32 mouse cellular contexts compared by ENCODE assay signal in genomic region chr7:128572030-128572429, GRCm38 (mm10).
"Had no signal": no experiment of that assay in that cellular context is flagged by ENCODE, and none has a peak within 500 bp of the region (broad histone marks: within the 10 kb centered on the region; RNA-seq: fewer than 3 reads in every experiment).

No protein-coding gene starts in this region.

- H3K4me1 ChIP-seq: limb, embryonic 15.5 days; lung, embryonic 15.5 days; neural tube, embryonic 12.5 days had no signal

- H3K4me3 ChIP-seq: limb, embryonic 10.5 days; limb, embryonic 12.5 days; limb, embryonic 13.5 days; limb, embryonic 15.5 days; liver, embryonic 12.5 days; liver, embryonic 13.5 days; liver, embryonic 15.5 days; lung, embryonic 15.5 days; megakaryocyte, embryonic 14.5 days; midbrain, embryonic 10.5 days; midbrain, embryonic 12.5 days; midbrain, embryonic 13.5 days; midbrain, embryonic 15.5 days; myocyte; neural tube, embryonic 12.5 days had no signal

- H3K27ac ChIP-seq: limb, embryonic 10.5 days; limb, embryonic 12.5 days; limb, embryonic 13.5 days; limb, embryonic 15.5 days; liver, embryonic 12.5 days; liver, embryonic 13.5 days; liver, embryonic 14.5 days; liver, embryonic 15.5 days; lung, embryonic 15.5 days; macrophage; midbrain, embryonic 10.5 days; midbrain, embryonic 12.5 days; midbrain, embryonic 13.5 days; midbrain, embryonic 15.5 days; neural tube, embryonic 12.5 days had no signal

- ATAC-seq: liver, embryonic 12.5 days; liver, postnatal 0 days; lung, postnatal 0 days; midbrain, embryonic 13.5 days; midbrain, embryonic 15.5 days; midbrain, embryonic 16.5 days had no signal

- H3K36me3 ChIP-seq: limb, embryonic 10.5 days; limb, embryonic 12.5 days; limb, embryonic 13.5 days; limb, embryonic 15.5 days; liver, embryonic 12.5 days; liver, embryonic 13.5 days; liver, embryonic 15.5 days; lung, embryonic 15.5 days; midbrain, embryonic 10.5 days; midbrain, embryonic 12.5 days; midbrain, embryonic 13.5 days; midbrain, embryonic 15.5 days; neural tube, embryonic 12.5 days had no signal

- H3K9ac ChIP-seq: limb, embryonic 12.5 days; limb, embryonic 13.5 days; limb, embryonic 15.5 days; liver, embryonic 12.5 days; liver, embryonic 13.5 days; liver, embryonic 14.5 days; liver, embryonic 15.5 days; liver, postnatal 0 days; lung, embryonic 14.5 days; lung, embryonic 15.5 days; midbrain, embryonic 12.5 days; midbrain, embryonic 13.5 days; midbrain, embryonic 15.5 days; neural tube, embryonic 12.5 days had no signal

- H3K4me2 ChIP-seq: limb, embryonic 12.5 days; limb, embryonic 13.5 days; limb, embryonic 15.5 days; liver, embryonic 11.5 days; liver, embryonic 12.5 days; liver, embryonic 13.5 days; liver, embryonic 15.5 days; lung, embryonic 14.5 days; lung, embryonic 15.5 days; midbrain, embryonic 11.5 days; midbrain, embryonic 12.5 days; midbrain, embryonic 13.5 days; midbrain, embryonic 15.5 days; neural tube, embryonic 12.5 days had no signal

- DNase-seq: left cerebral cortex, postnatal 4 days; liver; liver, embryonic 13.5 days; liver, postnatal 0 days; lung, adult 18-20 months; lung, adult 2 months; lung, embryonic 14.5 days; lung, postnatal 10 days; lung, postnatal 14 days; lung, postnatal 36 days; lung, postnatal 4 days; midbrain, embryonic 14.5 days had no signal

- H3K9me3 ChIP-seq: limb, embryonic 10.5 days; limb, embryonic 12.5 days; limb, embryonic 13.5 days; limb, embryonic 15.5 days; liver, embryonic 12.5 days; liver, embryonic 13.5 days; liver, embryonic 15.5 days; lung, embryonic 15.5 days; megakaryocyte, embryonic 14.5 days; midbrain, embryonic 10.5 days; midbrain, embryonic 12.5 days; midbrain, embryonic 13.5 days; midbrain, embryonic 15.5 days; neural tube, embryonic 12.5 days had no signal

- H3K27me3 ChIP-seq: limb, embryonic 12.5 days; limb, embryonic 13.5 days; limb, embryonic 15.5 days; liver, embryonic 13.5 days; liver, embryonic 15.5 days; lung, embryonic 15.5 days; midbrain, embryonic 12.5 days; midbrain, embryonic 13.5 days; midbrain, embryonic 15.5 days; neural tube, embryonic 12.5 days had no signal
